Mouse (Mus musculus): ENCODE data around the gene Cacna1e. TPM values are rescaled to one million over a fixed set of nuclear protein-coding genes. Genes with fewer than 3 reads are reported as not detected.

Gene Cacna1e
- polyA plus RNA-seq, 1 experiment from 2014 or later: 17.8 TPM

GRCm38 (mm10) chr1:154653951-154654350, 230.3 kb downstream of the Cacna1e start:
- no peaks in the 10 kb centered on the region for H3K36me3 ChIP-seq (replicated peaks; ENCODE audit: control insufficient read depth, insufficient read depth)
- no peak overlapping the region for H3K9ac ChIP-seq
- no peaks in the 10 kb centered on the region for H3K4me1 ChIP-seq (replicated peaks; ENCODE audit: control insufficient read depth, insufficient read depth, low read length)
- no peaks in the 10 kb centered on the region for H3K27me3 ChIP-seq (ENCODE audit: control insufficient read depth, insufficient read depth, low read length)
- H3K9me3 ChIP-seq (ENCODE audit: control insufficient read depth, low read length): no peaks in the 10 kb centered on the region
- H3K4me2 ChIP-seq (replicated peaks): no peak overlapping the region
- ATAC-seq (ENCODE audit: low FRiP score) (no peak), DNase-seq (ENCODE audit: low spot score) (no peak)
- H3K27ac ChIP-seq: no peak overlapping the region
- H3K4me3 ChIP-seq (replicated peaks; ENCODE audit: low read length): no peak overlapping the region
- 71% methylated on average over 2 of the region's 2 CpGs for WGBS

- DNase-seq (ENCODE audit: low spot score): no peak
- no peak overlapping the region for H3K4me3 ChIP-seq (replicated peaks; ENCODE audit: low read length)
- no peak overlapping the region for H3K4me2 ChIP-seq (replicated peaks)
- no peaks in the 10 kb centered on the region for H3K36me3 ChIP-seq (replicated peaks; ENCODE audit: control insufficient read depth, insufficient read depth)
- no peak for ATAC-seq (ENCODE audit: low FRiP score)
- H3K4me1 ChIP-seq (replicated peaks; ENCODE audit: control insufficient read depth, insufficient read depth, low read length): no peaks in the 10 kb centered on the region
- no peaks in the 10 kb centered on the region for H3K9me3 ChIP-seq (ENCODE audit: control insufficient read depth, low read length)
- no peak overlapping the region for H3K9ac ChIP-seq
- WGBS: 83% methylated on average over 6 of the region's 6 CpGs
- H3K27me3 ChIP-seq (ENCODE audit: control insufficient read depth, insufficient read depth, low read length): no peaks in the 10 kb centered on the region
- H3K27ac ChIP-seq: no peak overlapping the region
Measured at GRCm38 (mm10) chr1:154646156-154646950, 237.9 kb downstream of the Cacna1e start.

GRCm38 (mm10) chr1:154637821-154638220, 246.5 kb downstream of the Cacna1e start:
- Histone ChIP-seq H3K9ac (no peak overlapping the region), H3K4me3 (replicated peaks; ENCODE audit: low read length) (no peak overlapping the region), H3K9me3 (ENCODE audit: control insufficient read depth, low read length) (no peaks in the 10 kb centered on the region), H3K4me2 (replicated peaks) (no peak overlapping the region), H3K36me3 (replicated peaks; ENCODE audit: control insufficient read depth, insufficient read depth) (0 out of 2 replicates have a peak, but pooled peaks cover 3% of the 10 kb centered on the region), H3K4me1 (replicated peaks; ENCODE audit: control insufficient read depth, insufficient read depth, low read length) (no peaks in the 10 kb centered on the region), H3K27ac (no peak overlapping the region), H3K27me3 (ENCODE audit: control insufficient read depth, insufficient read depth, low read length) (no peaks in the 10 kb centered on the region)
- WGBS: 75% methylated on average over 4 of the region's 4 CpGs
- DNase-seq (ENCODE audit: low spot score) (no peak), ATAC-seq (ENCODE audit: low FRiP score) (no peak)

- DNase-seq (ENCODE audit: low spot score): no peak
- WGBS: 90% methylated on average over 9 of the region's 9 CpGs
Measured at GRCm38 (mm10) chr1:154635766-154636165, 248.5 kb downstream of the Cacna1e start.

GRCm38 (mm10) chr1:154632886-154633285, 251.4 kb downstream of the Cacna1e start:
- no peaks in the 10 kb centered on the region for H3K9me3 ChIP-seq (ENCODE audit: control insufficient read depth, low read length)
- no peak overlapping the region for H3K4me2 ChIP-seq (replicated peaks)

More at GRCm38 (mm10) chr1:154635766-154636165, 248.5 kb downstream of the Cacna1e start:
- Histone ChIP-seq H3K9ac (no peak overlapping the region), H3K4me3 (replicated peaks; ENCODE audit: low read length) (no peak overlapping the region), H3K4me2 (replicated peaks) (no peak overlapping the region), H3K27me3 (ENCODE audit: control insufficient read depth, insufficient read depth, low read length) (no peaks in the 10 kb centered on the region), H3K4me1 (replicated peaks; ENCODE audit: control insufficient read depth, insufficient read depth, low read length) (no peaks in the 10 kb centered on the region), H3K36me3 (replicated peaks; ENCODE audit: control insufficient read depth, insufficient read depth) (0 out of 2 replicates have a peak, but pooled peaks cover 3% of the 10 kb centered on the region), H3K9me3 (ENCODE audit: control insufficient read depth, low read length) (no peaks in the 10 kb centered on the region), H3K27ac (no peak overlapping the region)
- ATAC-seq (ENCODE audit: low FRiP score): no peak

GRCm38 (mm10) chr1:154622666-154623653, 261.3 kb downstream of the Cacna1e start:
- WGBS: 73% methylated on average over 16 of the region's 16 CpGs
- DNase-seq (ENCODE audit: low spot score) (no peak), ATAC-seq (ENCODE audit: low FRiP score) (peak; percentile 59; the same call in 1 of the 2 replicates)
- H3K4me3 ChIP-seq (replicated peaks; ENCODE audit: low read length): no peak overlapping the region
- H3K27me3 ChIP-seq (ENCODE audit: control insufficient read depth, insufficient read depth, low read length): no peaks in the 10 kb centered on the region
- H3K9me3 ChIP-seq (ENCODE audit: control insufficient read depth, low read length): no peaks in the 10 kb centered on the region
- H3K36me3 ChIP-seq (replicated peaks; ENCODE audit: control insufficient read depth, insufficient read depth): no peaks in the 10 kb centered on the region
- H3K9ac ChIP-seq: no peak overlapping the region
- H3K4me2 ChIP-seq (replicated peaks): no peak overlapping the region
- H3K4me1 ChIP-seq (replicated peaks; ENCODE audit: control insufficient read depth, insufficient read depth, low read length): 0 out of 2 replicates have a peak, but pooled peaks cover 1% of the 10 kb centered on the region
- no peak overlapping the region for H3K27ac ChIP-seq

More at GRCm38 (mm10) chr1:154632886-154633285, 251.4 kb downstream of the Cacna1e start:
- no peaks in the 10 kb centered on the region for H3K4me1 ChIP-seq (replicated peaks; ENCODE audit: control insufficient read depth, insufficient read depth, low read length)
- no peak for ATAC-seq (ENCODE audit: low FRiP score)
- H3K36me3 ChIP-seq (replicated peaks; ENCODE audit: control insufficient read depth, insufficient read depth): 0 out of 2 replicates have a peak, but pooled peaks cover 3% of the 10 kb centered on the region
- H3K27ac ChIP-seq: no peak overlapping the region
- no peak overlapping the region for H3K9ac ChIP-seq
- H3K27me3 ChIP-seq (ENCODE audit: control insufficient read depth, insufficient read depth, low read length): no peaks in the 10 kb centered on the region
- DNase-seq (ENCODE audit: low spot score): no peak
- WGBS: 53% methylated on average over 2 of the region's 2 CpGs
- H3K4me3 ChIP-seq (replicated peaks; ENCODE audit: low read length): no peak overlapping the region

- ATAC-seq (ENCODE audit: low FRiP score) (no peak), DNase-seq (ENCODE audit: low spot score) (no peak)
- H3K4me3 ChIP-seq (replicated peaks; ENCODE audit: low read length): no peak overlapping the region
- H3K4me1 ChIP-seq (replicated peaks; ENCODE audit: control insufficient read depth, insufficient read depth, low read length): peaks cover 5% of the 10 kb centered on the region; the same call in 1 of the 2 replicates
- no peaks in the 10 kb centered on the region for H3K36me3 ChIP-seq (replicated peaks; ENCODE audit: control insufficient read depth, insufficient read depth)
- 60% methylated on average over 7 of the region's 7 CpGs for WGBS
- H3K9ac ChIP-seq: no peak overlapping the region
- H3K9me3 ChIP-seq (ENCODE audit: control insufficient read depth, low read length): no peaks in the 10 kb centered on the region
- H3K4me2 ChIP-seq (replicated peaks): no peak overlapping the region
- H3K27me3 ChIP-seq (ENCODE audit: control insufficient read depth, insufficient read depth, low read length): no peaks in the 10 kb centered on the region
- H3K27ac ChIP-seq: no peak overlapping the region
Measured at GRCm38 (mm10) chr1:154617743-154618455, 266.4 kb downstream of the Cacna1e start.

- 75% methylated on average over 7 of the region's 7 CpGs for WGBS
- no peak for DNase-seq (ENCODE audit: low spot score)
- Histone ChIP-seq H3K27ac (no peak overlapping the region), H3K9ac (no peak overlapping the region), H3K9me3 (ENCODE audit: control insufficient read depth, low read length) (no peaks in the 10 kb centered on the region), H3K4me1 (replicated peaks; ENCODE audit: control insufficient read depth, insufficient read depth, low read length) (peaks cover 5% of the 10 kb centered on the region; the same call in 1 of the 2 replicates), H3K4me3 (replicated peaks; ENCODE audit: low read length) (no peak overlapping the region), H3K4me2 (replicated peaks) (no peak overlapping the region), H3K27me3 (ENCODE audit: control insufficient read depth, insufficient read depth, low read length) (no peaks in the 10 kb centered on the region), H3K36me3 (replicated peaks; ENCODE audit: control insufficient read depth, insufficient read depth) (no peaks in the 10 kb centered on the region)
- no peak for ATAC-seq (ENCODE audit: low FRiP score)
Measured at GRCm38 (mm10) chr1:154615759-154616158, 268.5 kb downstream of the Cacna1e start.

All from hindbrain, embryonic 14.5 days (tissue).